Mouse (Mus musculus) stomach, embryonic 16.5 days (tissue): ENCODE measurements around the gene Prrg4. TPM values are rescaled to one million over a fixed set of nuclear protein-coding genes. Genes with fewer than 3 reads are reported as not detected.
"Not testable (repeated sequence)": the region's sequence is repeated elsewhere in the genome, so short reads cannot be mapped to it uniquely, and the experiment has no call there.

Experiments
- ATAC-seq: fragments of 200-750 bp; cut with Nextera tagmentation; 2 replicates; pipeline ENCODE4 v1.8.0; 2017; ENCODE audit warnings: moderate number of reproducible peaks, moderate TSS enrichment; ENCODE audit not compliant: insufficient read depth, low FRiP score
- H3K27ac ChIP-seq: fragments of 300-500 bp; sonication (generic); 2 replicates; pipeline ENCODE4 v1.5.1; 2014; ENCODE audit warnings: low read length
- H3K27me3 ChIP-seq: fragments of 300-500 bp; sonication (generic); 2 replicates; pipeline ENCODE4 v1.6.1; 2014; ENCODE audit warnings: low read length, control low read depth, mixed read lengths; ENCODE audit not compliant: control insufficient read depth, insufficient read depth
- H3K36me3 ChIP-seq: fragments of 300-500 bp; sonication (generic); 2 replicates; pipeline ENCODE4 v1.6.1; 2014; ENCODE audit warnings: low read length; ENCODE audit not compliant: control insufficient read depth, insufficient read depth
- H3K4me1 ChIP-seq: fragments of 300-500 bp; sonication (generic); 2 replicates; pipeline ENCODE4 v1.6.1; 2014; ENCODE audit warnings: low read length, control low read depth, mixed read lengths; ENCODE audit not compliant: control insufficient read depth, insufficient read depth
- H3K4me2 ChIP-seq: fragments of 300-500 bp; sonication (generic); 2 replicates; pipeline ENCODE4 v1.6.1; 2014; ENCODE audit warnings: low read depth, low read length, mixed read lengths
- H3K4me3 ChIP-seq: fragments of 300-500 bp; sonication (generic); replicated peaks from 2 replicates; pipeline ENCODE4 v1.5.1; 2014; ENCODE audit warnings: mild to moderate bottlenecking, low read length
- H3K9ac ChIP-seq: fragments of 300-500 bp; sonication (generic); 2 replicates; pipeline ENCODE4 v1.6.1; 2014; ENCODE audit warnings: low read length
- H3K9me3 ChIP-seq: fragments of 300-500 bp; sonication (generic); replicated peaks from 2 replicates; pipeline ENCODE4 v1.6.1; 2016; ENCODE audit warnings: low read length, control low read depth; ENCODE audit not compliant: control insufficient read depth
- WGBS: fragments of 180-500 bp; shearing (Covaris S2); extraction: QIAGEN DNeasy Blood & Tissue Kit; methylation state at CpG from one replicate; pipeline ENCODE4 v1.1.7; 2014; 5-methylcytosine and 5-hydroxymethylcytosine counted together
- polyA plus RNA-seq: library from polyadenylated mRNA; unstranded; fragments of >200 nt; fragmentation: Nextera tagmentation; extraction: Ambion mirVana; gene quantifications from 2 replicates; pipeline ENCODE4 v1.2.1, GENCODE M21; 2015

Gene Prrg4
- polyA plus RNA-seq, 1 experiment from 2014 or later: 6.3 TPM

DNA sequence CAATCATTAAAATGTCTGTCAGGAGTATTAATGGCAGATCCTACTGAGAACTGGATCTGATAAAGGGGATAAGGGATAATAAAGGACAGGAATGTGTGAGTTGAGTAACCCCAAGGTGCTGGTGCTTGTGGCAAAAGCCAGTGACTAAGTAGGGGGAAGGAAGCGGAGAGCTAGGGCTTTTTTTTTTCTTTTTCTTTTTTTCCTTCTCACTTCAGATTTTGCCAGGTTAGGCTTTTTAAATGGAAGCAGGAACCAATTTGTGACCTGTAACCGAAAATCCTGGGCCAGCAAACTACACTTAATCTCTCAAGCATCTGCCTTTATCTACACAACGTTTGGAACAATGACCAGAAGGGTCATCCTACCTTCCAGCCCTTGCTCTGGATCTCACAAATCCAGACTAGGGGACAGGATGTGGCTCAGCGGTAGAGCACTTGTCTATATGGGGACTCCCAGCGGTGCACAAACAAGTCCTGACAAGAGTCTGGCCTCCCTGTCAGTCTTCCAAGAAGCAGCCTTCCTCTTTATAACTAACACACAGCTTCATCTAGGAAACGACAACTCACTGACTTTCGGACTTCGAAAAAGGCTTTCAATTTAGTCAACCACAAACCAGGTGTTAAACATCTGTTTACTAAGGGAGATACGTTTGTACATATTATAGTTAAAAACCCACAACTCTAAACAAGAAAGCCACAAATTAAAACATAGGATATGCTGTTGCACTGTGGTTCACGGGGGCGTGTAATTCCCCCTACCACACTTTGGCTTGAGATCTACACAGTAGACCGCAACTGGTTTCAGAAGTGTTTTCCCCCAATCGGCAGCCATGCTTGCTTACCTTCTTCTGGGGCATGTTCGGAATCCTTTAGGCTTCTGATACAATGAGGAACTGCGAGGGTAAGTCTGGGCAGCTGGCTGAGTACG is 1.2 kb downstream of the Prrg4 start:
- Histone ChIP-seq H3K9ac (peak overlapping the region; percentile 78), H3K36me3 (no peaks in the 10 kb centered on the region), H3K4me3 (peak overlapping the region; percentile 62), H3K4me1 (peaks cover 3% of the 10 kb centered on the region; the same call in 1 of the 2 replicates), H3K4me2 (peak overlapping the region; percentile 97), H3K27ac (peak overlapping the region; percentile 67), H3K9me3 (no peaks in the 10 kb centered on the region), H3K27me3 (no peaks in the 10 kb centered on the region)
- 24% methylated on average over 16 of the region's 16 CpGs for WGBS
- ATAC-seq: no peak

DNA sequence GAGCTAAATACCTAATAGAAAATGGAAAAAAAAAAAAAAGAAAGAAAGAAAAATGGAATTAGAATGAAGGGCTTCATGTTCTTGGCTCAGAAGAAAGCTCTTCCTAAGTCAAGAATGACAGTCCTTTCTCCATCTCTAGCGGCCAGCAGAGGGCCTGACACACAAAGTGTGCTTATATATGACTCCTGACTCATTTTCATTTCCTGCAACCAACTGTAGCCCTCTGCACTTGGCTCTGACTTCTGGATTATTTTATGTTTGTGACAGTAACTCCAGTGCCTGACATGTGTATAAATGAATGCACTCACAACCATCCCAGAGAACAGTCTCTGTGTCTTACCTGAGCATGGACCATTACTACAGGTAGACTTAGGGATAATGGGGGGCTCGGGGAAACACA is 2.0 kb downstream of the Prrg4 start:
- no peak overlapping the region for H3K9ac ChIP-seq
- ATAC-seq: no peak
- H3K27ac ChIP-seq: no peak overlapping the region
- H3K4me1 ChIP-seq: peaks cover 3% of the 10 kb centered on the region; the same call in 1 of the 2 replicates
- H3K36me3 ChIP-seq: no peaks in the 10 kb centered on the region
- 39% methylated on average over 2 of the region's 2 CpGs for WGBS
- no peaks in the 10 kb centered on the region for H3K27me3 ChIP-seq
- no peak overlapping the region for H3K4me3 ChIP-seq
- peak overlapping the region; percentile 97; the same call in 1 of the 2 replicates for H3K4me2 ChIP-seq
- H3K9me3 ChIP-seq: no peaks in the 10 kb centered on the region

DNA sequence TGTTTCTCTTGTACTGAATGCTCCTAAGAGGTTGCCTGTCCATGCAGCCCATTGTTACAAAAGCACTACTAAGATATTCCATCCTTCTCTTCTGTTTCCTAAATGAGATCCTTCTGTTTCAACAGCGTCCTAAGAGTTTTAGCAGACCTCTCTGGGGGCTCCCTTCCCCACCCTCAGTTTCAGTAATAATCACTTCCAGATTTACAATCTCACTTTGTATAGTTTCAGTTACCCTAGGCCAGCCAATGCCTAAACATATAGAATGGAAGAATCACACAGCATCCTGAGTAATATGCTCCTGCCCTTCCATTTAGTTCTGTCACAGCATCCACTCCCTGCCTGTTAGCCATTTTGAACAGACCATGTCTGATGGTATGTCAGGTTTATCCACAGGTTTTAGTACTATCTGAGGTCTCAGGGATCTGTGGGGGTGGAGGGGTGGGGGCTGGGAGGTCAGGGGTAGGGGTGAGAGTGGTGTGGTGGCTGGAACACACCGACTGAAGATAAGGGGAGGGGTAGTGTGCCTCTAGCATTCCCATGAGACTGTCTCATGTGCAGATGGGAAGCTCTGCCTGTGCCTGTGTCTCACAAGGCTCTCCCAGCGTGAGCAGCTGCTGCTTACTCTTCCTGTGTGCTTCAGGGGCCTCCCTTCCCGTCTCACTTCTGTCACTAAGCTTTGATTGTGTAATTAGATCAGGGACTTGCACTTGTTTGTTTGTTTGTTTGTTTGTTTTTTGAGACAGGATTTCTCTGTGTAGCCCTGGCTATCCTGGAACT is 2.9 kb downstream of the Prrg4 start:
- no peak overlapping the region for H3K4me3 ChIP-seq
- no peaks in the 10 kb centered on the region for H3K9me3 ChIP-seq
- peaks cover 3% of the 10 kb centered on the region; the same call in 1 of the 2 replicates for H3K4me1 ChIP-seq
- 42% methylated on average over 4 of the region's 4 CpGs for WGBS
- H3K36me3 ChIP-seq: no peaks in the 10 kb centered on the region
- H3K27ac ChIP-seq: no peak overlapping the region
- H3K4me2 ChIP-seq: no peak overlapping the region
- no peak for ATAC-seq
- no peaks in the 10 kb centered on the region for H3K27me3 ChIP-seq
- H3K9ac ChIP-seq: no peak overlapping the region

DNA sequence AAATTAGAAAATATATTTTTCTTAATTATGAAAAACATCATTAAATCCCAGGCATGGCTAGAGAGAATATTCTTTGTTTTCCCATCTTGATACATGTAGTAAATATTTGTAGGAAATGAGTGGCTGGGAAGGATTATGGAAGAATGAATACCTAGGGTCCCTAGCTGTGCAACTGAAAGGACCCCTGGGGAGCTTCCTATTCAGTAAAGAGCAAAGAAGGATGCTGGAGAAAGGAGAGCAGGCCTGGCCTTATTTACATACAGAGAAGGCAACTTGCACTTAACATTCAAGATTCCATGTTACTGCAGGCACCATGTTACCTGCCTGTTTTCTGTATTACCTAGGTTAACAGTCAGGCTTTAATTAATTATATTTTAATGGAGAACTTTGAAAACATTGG is 7.1 kb downstream of the Prrg4 start:
- no peaks in the 10 kb centered on the region for H3K9me3 ChIP-seq
- no peaks in the 10 kb centered on the region for H3K36me3 ChIP-seq
- H3K4me1 ChIP-seq: 0 out of 2 replicates have a peak, but pooled peaks cover 3% of the 10 kb centered on the region
- H3K27me3 ChIP-seq: no peaks in the 10 kb centered on the region
- ATAC-seq: no peak
- no peak overlapping the region for H3K4me3 ChIP-seq
- H3K9ac ChIP-seq: no peak overlapping the region
- H3K4me2 ChIP-seq: no peak overlapping the region
- no peak overlapping the region for H3K27ac ChIP-seq

DNA sequence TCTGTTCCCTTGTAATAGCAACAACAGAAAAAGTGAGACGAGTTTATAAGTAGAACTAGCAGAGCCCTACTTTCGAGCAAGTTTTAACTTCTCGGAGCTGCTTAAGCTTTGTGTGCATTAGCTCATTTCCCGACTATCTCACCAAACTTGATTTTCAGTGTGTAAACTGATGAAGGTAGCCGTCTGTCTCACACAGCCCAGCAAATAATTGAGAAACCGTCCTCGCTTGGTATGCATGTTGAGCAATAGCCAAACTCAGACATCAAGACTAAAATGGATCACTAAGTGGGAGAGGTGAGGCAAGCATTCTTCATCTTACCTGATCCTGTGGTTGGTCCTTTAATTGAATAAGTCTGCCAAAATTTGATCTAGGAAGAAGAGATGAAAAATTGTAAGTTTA is 7.9 kb downstream of the Prrg4 start:
- H3K4me3 ChIP-seq: no peak overlapping the region
- no peaks in the 10 kb centered on the region for H3K4me1 ChIP-seq
- no peak overlapping the region for H3K4me2 ChIP-seq
- no peaks in the 10 kb centered on the region for H3K36me3 ChIP-seq
- peak overlapping the region; percentile 52; the same call in 1 of the 2 replicates for H3K27ac ChIP-seq
- H3K9ac ChIP-seq: no peak overlapping the region
- no peaks in the 10 kb centered on the region for H3K27me3 ChIP-seq
- no peaks in the 10 kb centered on the region for H3K9me3 ChIP-seq
- 67% methylated on average over 7 of the region's 7 CpGs for WGBS
- no peak for ATAC-seq

DNA sequence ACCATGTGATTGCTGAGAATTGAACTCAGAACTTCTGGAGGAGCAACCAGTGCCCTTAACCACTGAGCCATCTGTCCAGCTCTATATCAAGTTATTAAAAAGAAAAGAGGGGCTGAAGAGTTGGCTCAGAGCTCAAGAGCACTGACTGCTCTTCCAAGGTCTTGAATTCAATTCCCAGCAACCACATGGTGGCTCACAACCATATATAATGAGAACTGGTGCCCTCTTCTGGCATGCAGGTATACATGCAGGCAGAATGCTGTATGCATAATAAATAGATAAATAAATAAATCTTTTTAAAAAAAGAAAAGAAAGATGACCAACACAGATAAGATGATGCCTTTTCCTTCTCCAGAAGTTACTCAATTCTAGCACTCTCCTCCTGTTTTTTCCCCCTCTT is 8.7 kb downstream of the Prrg4 start:
- no peak for ATAC-seq
- Histone ChIP-seq H3K36me3 (no peaks in the 10 kb centered on the region), H3K27ac (peak overlapping the region; percentile 52; the same call in 1 of the 2 replicates)

DNA sequence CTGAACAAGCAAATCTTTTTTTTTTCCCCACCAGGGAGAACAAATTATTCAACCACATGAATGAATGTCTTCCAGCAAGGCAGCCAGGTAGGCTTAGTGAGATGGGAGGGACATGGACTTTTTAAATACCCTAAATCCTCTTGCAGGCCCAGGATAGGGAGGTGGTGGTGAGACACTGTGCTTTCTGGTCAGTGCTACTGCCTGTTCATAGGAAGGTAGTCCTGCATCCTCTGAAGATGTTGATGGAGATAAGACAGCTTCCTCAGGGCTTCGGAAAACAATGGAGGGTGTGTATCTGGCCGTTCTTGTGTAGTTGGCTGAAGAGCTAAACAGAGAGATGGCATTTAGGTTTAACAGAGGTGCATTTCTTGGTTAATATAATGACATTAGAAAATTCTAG is 17.2 kb downstream of the Prrg4 start:
- no peak overlapping the region for H3K27ac ChIP-seq
- no peaks in the 10 kb centered on the region for H3K27me3 ChIP-seq
- H3K9ac ChIP-seq: no peak overlapping the region
- WGBS: 74% methylated on average over 2 of the region's 2 CpGs
- H3K4me2 ChIP-seq: no peak overlapping the region
- no peak for ATAC-seq
- no peaks in the 10 kb centered on the region for H3K36me3 ChIP-seq
- no peaks in the 10 kb centered on the region for H3K9me3 ChIP-seq
- no peak overlapping the region for H3K4me3 ChIP-seq
- no peaks in the 10 kb centered on the region for H3K4me1 ChIP-seq

More for the DNA sequence above, 8.7 kb downstream of the Prrg4 start:
- H3K9ac ChIP-seq: no peak overlapping the region
- H3K9me3 ChIP-seq: no peaks in the 10 kb centered on the region
- H3K4me3 ChIP-seq: no peak overlapping the region
- H3K4me1 ChIP-seq: no peaks in the 10 kb centered on the region
- H3K27me3 ChIP-seq: no peaks in the 10 kb centered on the region
- H3K4me2 ChIP-seq: no peak overlapping the region

DNA sequence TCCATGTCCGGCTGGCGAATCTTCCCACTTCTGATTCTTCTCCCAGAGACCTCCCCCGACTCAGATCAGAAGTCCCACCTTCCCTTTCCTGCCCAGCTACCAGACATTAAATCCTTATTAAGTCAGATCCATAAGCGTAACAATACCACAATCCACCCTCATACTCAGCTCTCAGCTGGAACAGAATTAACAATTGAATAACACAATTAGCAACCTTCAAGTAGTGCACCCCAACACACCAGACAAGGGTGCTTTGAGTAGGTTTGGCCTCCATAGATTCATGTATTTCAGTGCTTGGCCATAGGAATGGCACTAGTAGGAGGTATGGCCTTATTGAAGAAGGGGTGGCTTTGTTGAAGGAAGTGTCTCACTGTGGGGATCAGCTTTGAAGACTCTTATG is 23.5 kb downstream of the Prrg4 start:
- H3K9me3 ChIP-seq: no peaks in the 10 kb centered on the region
- no peak for ATAC-seq
- no peak overlapping the region for H3K4me2 ChIP-seq
- no peak overlapping the region for H3K9ac ChIP-seq
- WGBS: 87% methylated on average over 4 of the region's 4 CpGs
- no peak overlapping the region for H3K27ac ChIP-seq
- H3K4me1 ChIP-seq: no peaks in the 10 kb centered on the region
- no peaks in the 10 kb centered on the region for H3K36me3 ChIP-seq
- no peak overlapping the region for H3K4me3 ChIP-seq
- H3K27me3 ChIP-seq: no peaks in the 10 kb centered on the region

DNA sequence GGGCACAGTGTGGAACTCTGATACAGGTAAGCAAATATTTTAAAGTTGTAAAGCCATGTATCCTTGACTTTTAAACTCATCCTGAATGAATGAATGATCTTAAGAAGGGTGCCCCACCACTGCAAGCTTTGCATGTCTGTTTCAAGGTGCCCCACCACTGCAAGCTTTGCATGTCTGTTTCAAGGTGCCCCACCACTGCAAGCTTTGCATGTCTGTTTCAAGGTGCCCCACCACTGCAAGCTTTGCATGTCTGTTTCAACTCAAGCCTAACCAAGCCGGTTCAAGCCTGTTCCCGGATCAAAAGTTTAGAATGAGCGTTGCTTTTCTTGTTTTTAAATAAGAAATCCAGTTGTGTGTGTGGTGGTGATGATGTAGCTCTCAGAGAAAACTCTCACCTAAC is 30.9 kb downstream of the Prrg4 start:
- not testable (repeated sequence) for H3K27me3 ChIP-seq, H3K27ac ChIP-seq, ATAC-seq, H3K9ac ChIP-seq, H3K4me2 ChIP-seq, H3K9me3 ChIP-seq, H3K4me3 ChIP-seq, H3K36me3 ChIP-seq, H3K4me1 ChIP-seq
- WGBS: 85% methylated on average over 3 of the region's 3 CpGs
